Mouse (Mus musculus): ENCODE measurements at regions not wholly inside any gene's neighbourhood (a gene's known extent, or its start where the extent isn't known, plus 50 kb on each side); places are given as distances from the start of the nearest gene placed in this dataset.

DNA sequence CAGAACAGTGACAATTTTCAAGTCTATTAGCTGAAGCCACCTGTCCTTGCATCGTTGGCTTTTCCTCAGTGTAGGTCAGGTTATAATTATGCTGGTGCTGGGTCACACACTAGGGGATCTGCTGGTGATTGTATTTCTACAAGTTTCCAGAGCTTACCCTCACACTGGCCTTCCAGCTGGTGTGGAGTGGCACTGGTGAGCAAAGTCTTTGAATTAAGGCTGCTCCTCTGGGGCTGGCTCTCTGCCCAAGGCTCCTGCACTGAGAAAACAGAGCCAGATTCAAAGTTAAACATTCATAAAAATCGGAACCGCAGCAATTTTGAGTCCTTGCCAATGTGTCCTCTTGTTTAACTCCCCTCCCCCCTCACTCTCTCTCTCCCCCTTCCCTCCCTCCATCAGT, 75.7 kb upstream of the Creb5 start:
- dilution Hi-C loops (cut with MboI; ENCODE audit: extremely low pct_ligation_motif_present, extremely low pct_unique_long_range_greater_than_20kb, low sequenced_read_pairs) = no loop called here
- Histone ChIP-seq H3K27ac (ENCODE audit: insufficient read depth, low read depth) (no peak overlapping the region), H3K27me3 (replicated peaks) (no peaks in the 10 kb centered on the region), H3K4me3 (replicated peaks in 1 of 3; ENCODE audit: low read depth in 2 of 3, low read length in 2 of 3, poor library complexity in 1 of 3) (no peak overlapping the region), H3K79me2 (replicated peaks; ENCODE audit: control insufficient read depth, extremely low read depth, insufficient read depth, poor library complexity, severe bottlenecking) (no peaks in the 10 kb centered on the region), H3K4me1 (ENCODE audit: control insufficient read depth in 1 of 2, insufficient read depth in 2 of 2) (peaks cover 0 to 5% of the 10 kb centered on the region in 2 experiments; a peak in 2 of 4 replicates), H3K9ac (ENCODE audit: insufficient read depth, low read depth) (no peak overlapping the region), H3K36me3 (replicated peaks in 1 of 2; ENCODE audit: control insufficient read depth in 1 of 2, insufficient read depth in 1 of 2, low read length in 1 of 2) (no peaks in the 10 kb centered on the region), H3K9me3 (replicated peaks; ENCODE audit: low read length) (no peaks in the 10 kb centered on the region), H3K4me2 (ENCODE audit: insufficient read depth, low read depth, poor library complexity, severe bottlenecking) (no peak overlapping the region)
- TF ChIP-seq MAZ (IDR thresholded peaks at IDR 0.05; ENCODE audit: low read depth, low read length) (no peak), MAFK (IDR thresholded peaks at IDR 0.05; ENCODE audit: insufficient replicate concordance, low read length) (no peak), JUND (conservative IDR thresholded peaks at IDR 0.05; ENCODE audit: low read depth, low read length) (no peak), USF1 (IDR thresholded peaks at IDR 0.05; ENCODE audit: low read depth, low read length) (no peak), CHD2 (IDR thresholded peaks at IDR 0.05; ENCODE audit: low read length) (no peak), TCF12 (IDR thresholded peaks at IDR 0.05; ENCODE audit: low read depth, low read length) (no peak), ZC3H11A (IDR thresholded peaks at IDR 0.05; ENCODE audit: low read depth, low read length) (no peak), MYC (IDR thresholded peaks at IDR 0.05; ENCODE audit: low read depth, low read length) (no peak), IRF4 (IDR thresholded peaks at IDR 0.05; ENCODE audit: low read depth, low read length) (no peak), BHLHE40 (IDR thresholded peaks at IDR 0.05; ENCODE audit: low read depth, low read length) (no peak), ETS1 (conservative IDR thresholded peaks at IDR 0.05; ENCODE audit: low read depth, low read length) (no peak), RCOR1 (conservative IDR thresholded peaks at IDR 0.05; ENCODE audit: low read depth, low read length) (no peak)
- in situ Hi-C loops (cut with MboI; ENCODE audit: low pct_ligation_motif_present, low pct_unique_long_range_greater_than_20kb, low sequenced_read_pairs) = no loop called here
- no peak for DNase-seq (ENCODE audit: extremely low read depth)

DNA sequence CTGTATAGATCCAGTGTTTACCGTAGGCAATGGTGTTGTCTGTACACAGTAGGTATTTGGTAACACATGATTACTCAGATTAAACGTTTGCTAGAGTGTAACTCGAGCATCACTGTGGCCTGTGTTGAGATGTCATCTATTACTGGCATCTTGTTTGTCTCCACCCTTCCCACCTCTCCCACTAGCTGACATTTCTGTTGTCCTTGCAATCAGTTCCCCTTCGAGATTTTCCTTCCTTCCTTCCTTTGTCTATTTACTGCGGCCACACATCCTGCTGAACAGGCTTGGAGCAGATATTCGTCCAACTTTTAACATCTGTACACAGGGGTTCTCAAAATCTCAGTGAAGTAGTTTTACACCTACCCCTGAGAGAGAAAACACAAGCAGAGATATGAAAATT, 77.7 kb upstream of the Creb5 start:
- in situ Hi-C loops (cut with MboI; ENCODE audit: low pct_ligation_motif_present, low pct_unique_long_range_greater_than_20kb, low sequenced_read_pairs) (no loop called here), dilution Hi-C loops (cut with MboI; ENCODE audit: extremely low pct_ligation_motif_present, extremely low pct_unique_long_range_greater_than_20kb, low sequenced_read_pairs) (no loop called here)
- H3K4me1 ChIP-seq (ENCODE audit: control insufficient read depth in 1 of 2, insufficient read depth in 2 of 2) = 0 out of 4 replicates have a peak, but pooled peaks cover 0 to 3% of the 10 kb centered on the region in 2 experiments
- H3K9ac ChIP-seq (ENCODE audit: insufficient read depth, low read depth) = no peak overlapping the region
- no peaks in the 10 kb centered on the region for H3K9me3 ChIP-seq (replicated peaks; ENCODE audit: low read length)
- no peak overlapping the region for H3K4me3 ChIP-seq (replicated peaks in 1 of 3; ENCODE audit: low read depth in 2 of 3, low read length in 2 of 3, poor library complexity in 1 of 3)
- TF ChIP-seq POLR2AphosphoS2 (IDR thresholded peaks at IDR 0.05; ENCODE audit: low read depth, low read length) (no peak), TCF12 (IDR thresholded peaks at IDR 0.05; ENCODE audit: low read depth, low read length) (no peak), MEF2A (IDR thresholded peaks at IDR 0.05; ENCODE audit: borderline replicate concordance, low read depth, low read length) (no peak), RCOR1 (conservative IDR thresholded peaks at IDR 0.05; ENCODE audit: low read depth, low read length) (no peak), SIN3A (IDR thresholded peaks at IDR 0.05; ENCODE audit: low read length) (no peak), CHD1 (IDR thresholded peaks at IDR 0.05; ENCODE audit: low read depth, low read length) (no peak), POLR2A (IDR thresholded peaks at IDR 0.05; ENCODE audit: low read depth, low read length) (no peak), UBTF (IDR thresholded peaks at IDR 0.05; ENCODE audit: low read depth, low read length) (no peak), ZC3H11A (IDR thresholded peaks at IDR 0.05; ENCODE audit: low read depth, low read length) (no peak), TBP (conservative IDR thresholded peaks at IDR 0.05; ENCODE audit: low read depth, low read length) (no peak), MAZ (IDR thresholded peaks at IDR 0.05; ENCODE audit: low read depth, low read length) (no peak), ETS1 (conservative IDR thresholded peaks at IDR 0.05; ENCODE audit: low read depth, low read length) (no peak), ZMIZ1 (IDR thresholded peaks at IDR 0.05; ENCODE audit: low read depth, low read length) (no peak), HCFC1 (IDR thresholded peaks at IDR 0.05; ENCODE audit: low read depth, low read length) (no peak)
- H3K79me2 ChIP-seq (replicated peaks; ENCODE audit: control insufficient read depth, extremely low read depth, insufficient read depth, poor library complexity, severe bottlenecking) = no peaks in the 10 kb centered on the region
- no peak for DNase-seq (ENCODE audit: extremely low read depth)
- H3K27me3 ChIP-seq (replicated peaks) = no peaks in the 10 kb centered on the region
- no peak overlapping the region for H3K4me2 ChIP-seq (ENCODE audit: insufficient read depth, low read depth, poor library complexity, severe bottlenecking)
- H3K36me3 ChIP-seq (replicated peaks in 1 of 2; ENCODE audit: control insufficient read depth in 1 of 2, insufficient read depth in 1 of 2, low read length in 1 of 2) = no peaks in the 10 kb centered on the region
- no peak overlapping the region for H3K27ac ChIP-seq (ENCODE audit: insufficient read depth, low read depth)

All from CH12.LX (cell line).